Mouse (Mus musculus): ENCODE measurements around the gene Lrrc74a. TPM values are rescaled to one million over a fixed set of nuclear protein-coding genes. Genes with fewer than 3 reads are reported as not detected.

The Lrrc74a gene
- not detected in 4 replicates for total RNA-seq (2023; ENCODE audit: inconsistent age)

GRCm38 (mm10) chr12:86734319-86734810, at the start of gene Lrrc74a:
Gene Lrrc74a, plus strand, starts transcription at chr12:86734369.

DNA sequence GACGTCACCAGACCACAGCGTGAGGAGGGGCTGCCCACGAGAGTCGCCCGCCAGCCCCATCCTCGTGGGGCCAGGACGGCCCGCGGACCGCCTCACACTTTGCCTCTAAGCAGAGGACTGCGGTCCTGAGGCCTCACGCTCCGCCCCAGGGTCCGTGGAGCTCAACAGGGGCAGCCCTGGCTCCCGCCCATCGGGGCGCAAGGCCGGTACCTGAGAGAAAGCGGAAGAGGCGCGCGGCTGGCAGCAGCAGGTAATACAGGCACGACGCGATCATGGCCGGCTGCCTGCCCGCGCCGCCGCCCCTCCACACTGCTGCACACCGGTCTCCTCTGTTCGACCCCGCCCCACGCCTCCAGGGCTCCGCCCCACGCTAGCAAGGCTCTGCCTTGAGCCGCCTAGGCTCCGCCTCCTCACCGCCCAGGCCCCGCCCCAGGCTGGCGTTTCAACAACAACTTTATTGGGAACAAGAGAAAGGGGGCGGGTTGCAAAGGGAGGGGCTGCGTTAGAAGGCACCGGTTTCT, 8.0 kb upstream of the Lrrc74a start, which contains the start of gene Angel1:
TSS of gene Angel1 (minus strand) at position 341 of the 521 bp plus-strand sequence.

Other genes starting within 250 kb of the Lrrc74a start
- not detected in 4 replicates for gene Vash1, start 55.7 kb upstream of the Lrrc74a start, total RNA-seq (2023; ENCODE audit: inconsistent age)
- 8.9 to 10.6 TPM (median 9.9 TPM) in 4 replicates for gene Angel1, start 7.9 kb upstream of the Lrrc74a start, total RNA-seq (2023; ENCODE audit: inconsistent age)
- 47.0 to 50.7 TPM (median 49.3 TPM) in 4 replicates for gene Irf2bpl, start 150.4 kb downstream of the Lrrc74a start, total RNA-seq (2023; ENCODE audit: inconsistent age)
- gene Cipc, start 212.7 kb downstream of the Lrrc74a start, total RNA-seq (2023; ENCODE audit: inconsistent age), result 51.6 to 60.1 TPM (median 56.2 TPM) in 4 replicates

Data from B cell, adult (primary cell).